Mouse (Mus musculus) kidney, postnatal 0 days (tissue): ENCODE measurements around the gene Hist1h1b. TPM values are rescaled to one million over a fixed set of nuclear protein-coding genes. Genes with fewer than 3 reads are reported as not detected.
"Not testable (repeated sequence)": the region's sequence is repeated elsewhere in the genome, so short reads cannot be mapped to it uniquely, and the experiment has no call there.

Experiments used
- ATAC-seq: fragments of 200-750 bp; cut with Nextera tagmentation; replicated peaks from 2 replicates; pipeline ENCODE4 v1.8.0; 2017; ENCODE audit warnings: low read depth, moderate number of reproducible peaks, moderate TSS enrichment, moderate library complexity; ENCODE audit not compliant: low FRiP score
- DNase-seq: peaks from one replicate; pipeline ENCODE4 v3.0.0-alpha.2; 2016; ENCODE audit warnings: low spot score
- H3K27ac ChIP-seq: fragments of 300-500 bp; sonication (generic); 2 replicates; pipeline ENCODE4 v1.5.1; 2014; ENCODE audit warnings: mild to moderate bottlenecking
- H3K27me3 ChIP-seq: fragments of 300-500 bp; sonication (generic); 2 replicates; pipeline ENCODE4 v1.6.1; 2014; ENCODE audit warnings: low read length, mixed read lengths; ENCODE audit not compliant: insufficient read depth
- H3K36me3 ChIP-seq: fragments of 300-500 bp; sonication (generic); 2 replicates; pipeline ENCODE4 v1.6.1; 2014; ENCODE audit warnings: low read length, mixed read lengths; ENCODE audit not compliant: insufficient read depth
- H3K4me1 ChIP-seq: fragments of 300-500 bp; sonication (generic); replicated peaks from 2 replicates; pipeline ENCODE4 v1.6.1; 2014; ENCODE audit warnings: antibody characterized with exemption, low read length, mixed read lengths; ENCODE audit not compliant: insufficient read depth
- H3K4me2 ChIP-seq: fragments of 300-500 bp; sonication (generic); 2 replicates; pipeline ENCODE4 v1.6.1; 2014; ENCODE audit warnings: mild to moderate bottlenecking, low read length, moderate library complexity, mixed read lengths
- H3K4me3 ChIP-seq: fragments of 300-500 bp; sonication (generic); replicated peaks from 2 replicates; pipeline ENCODE4 v1.5.1; 2014; ENCODE audit warnings: low read depth, low read length
- H3K9ac ChIP-seq: fragments of 300-500 bp; sonication (generic); 2 replicates; pipeline ENCODE4 v1.6.1; 2014; ENCODE audit warnings: low read depth, low read length
- H3K9me3 ChIP-seq: fragments of 300-500 bp; sonication (generic); replicated peaks from 2 replicates; pipeline ENCODE4 v1.6.1; 2016; ENCODE audit warnings: low read length, inconsistent platforms, mixed read lengths
- CTCF ChIP-seq: IDR thresholded peaks from 2 replicates; pipeline ENCODE4 v1.5.1; 2016; ENCODE audit warnings: antibody characterized with exemption, low read depth, mild to moderate bottlenecking, moderate library complexity
- WGBS: fragments of 180-500 bp; shearing (Covaris S2); extraction: QIAGEN DNeasy Blood & Tissue Kit; methylation state at CpG from one replicate; pipeline ENCODE4 v1.1.7; 2014; 5-methylcytosine and 5-hydroxymethylcytosine counted together
- polyA plus RNA-seq: library from polyadenylated mRNA; unstranded; fragments of >200 nt; fragmentation: Nextera tagmentation; extraction: Ambion mirVana; gene quantifications from 2 replicates; pipeline ENCODE4 v1.2.1, GENCODE M21; 2015

The Hist1h1b gene
- polyA plus RNA-seq, 1 experiment from 2014 or later = 13.8 TPM

DNA sequence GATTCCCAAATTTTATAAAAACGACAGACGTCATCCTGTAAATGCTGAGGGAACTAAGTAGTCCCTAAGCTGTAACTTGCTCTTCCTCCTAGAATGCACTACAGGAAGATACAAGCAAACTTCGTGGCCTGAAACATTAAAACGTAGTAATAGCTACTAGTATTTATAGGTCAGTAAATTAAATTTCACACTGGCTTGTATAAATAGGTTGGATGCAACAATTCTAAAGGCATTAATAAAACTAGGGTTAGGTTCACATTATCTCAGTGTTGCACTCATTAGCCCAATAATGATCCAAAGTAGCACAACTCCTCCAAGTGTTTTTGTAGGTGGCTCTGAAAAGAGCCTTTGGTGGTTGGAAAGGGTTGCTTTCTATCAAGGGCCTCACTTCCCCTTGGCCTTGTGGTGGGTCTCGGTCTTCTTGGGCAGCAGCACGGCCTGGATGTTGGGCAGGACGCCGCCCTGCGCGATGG lies 27.3 kb downstream of the Hist1h1b start:
- peak overlapping the region; percentile 44 for H3K4me3 ChIP-seq
- TF ChIP-seq CTCF = no peak
- H3K36me3 ChIP-seq = no peaks in the 10 kb centered on the region
- peak overlapping the region; percentile 65 for H3K4me2 ChIP-seq
- peak; percentile 29 for DNase-seq
- ATAC-seq = no peak
- H3K9ac ChIP-seq = peak overlapping the region; percentile 46; the same call in 1 of the 2 replicates
- no peaks in the 10 kb centered on the region for H3K27me3 ChIP-seq
- no peaks in the 10 kb centered on the region for H3K9me3 ChIP-seq
- 2% methylated on average over 10 of the region's 10 CpGs for WGBS
- no peaks in the 10 kb centered on the region for H3K4me1 ChIP-seq
- H3K27ac ChIP-seq = peak overlapping the region; percentile 92

- Histone ChIP-seq H3K4me1 (no peaks in the 10 kb centered on the region), H3K27me3 (no peaks in the 10 kb centered on the region), H3K4me3 (no peak overlapping the region), H3K4me2 (0 out of 2 replicates have a peak overlapping the region, but pooled peaks have one; percentile 16), H3K9me3 (no peaks in the 10 kb centered on the region), H3K9ac (no peak overlapping the region), H3K36me3 (no peaks in the 10 kb centered on the region), H3K27ac (no peak overlapping the region)
- no peak for ATAC-seq
- peak; percentile 47 for DNase-seq
- TF ChIP-seq CTCF = no peak
- WGBS = 22% methylated on average over 3 of the region's 3 CpGs
These were observed 28.1 kb downstream of the Hist1h1b start for GRCm38 (mm10) chr13:21752356-21752755.

- H3K27me3 ChIP-seq = no peaks in the 10 kb centered on the region
- no peaks in the 10 kb centered on the region for H3K4me1 ChIP-seq
- 0 out of 2 replicates have a peak overlapping the region, but pooled peaks have one; percentile 16 for H3K4me2 ChIP-seq
- no peaks in the 10 kb centered on the region for H3K9me3 ChIP-seq
- H3K4me3 ChIP-seq = no peak overlapping the region
- DNase-seq (no peak), ATAC-seq (no peak)
- WGBS = 78% methylated on average over 3 of the region's 3 CpGs
- no peaks in the 10 kb centered on the region for H3K36me3 ChIP-seq
- no peak overlapping the region for H3K27ac ChIP-seq
- H3K9ac ChIP-seq = no peak overlapping the region
- no peak for TF ChIP-seq CTCF
These were observed 28.6 kb downstream of the Hist1h1b start for GRCm38 (mm10) chr13:21751827-21752226.

GRCm38 (mm10) chr13:21751417-21751816 lies 29.0 kb downstream of the Hist1h1b start:
- Histone ChIP-seq H3K27me3 (no peaks in the 10 kb centered on the region), H3K36me3 (no peaks in the 10 kb centered on the region), H3K4me1 (no peaks in the 10 kb centered on the region), H3K9ac (no peak overlapping the region), H3K4me3 (no peak overlapping the region), H3K9me3 (no peaks in the 10 kb centered on the region), H3K27ac (no peak overlapping the region), H3K4me2 (no peak overlapping the region)
- TF ChIP-seq CTCF = no peak
- ATAC-seq (no peak), DNase-seq (no peak)

DNA sequence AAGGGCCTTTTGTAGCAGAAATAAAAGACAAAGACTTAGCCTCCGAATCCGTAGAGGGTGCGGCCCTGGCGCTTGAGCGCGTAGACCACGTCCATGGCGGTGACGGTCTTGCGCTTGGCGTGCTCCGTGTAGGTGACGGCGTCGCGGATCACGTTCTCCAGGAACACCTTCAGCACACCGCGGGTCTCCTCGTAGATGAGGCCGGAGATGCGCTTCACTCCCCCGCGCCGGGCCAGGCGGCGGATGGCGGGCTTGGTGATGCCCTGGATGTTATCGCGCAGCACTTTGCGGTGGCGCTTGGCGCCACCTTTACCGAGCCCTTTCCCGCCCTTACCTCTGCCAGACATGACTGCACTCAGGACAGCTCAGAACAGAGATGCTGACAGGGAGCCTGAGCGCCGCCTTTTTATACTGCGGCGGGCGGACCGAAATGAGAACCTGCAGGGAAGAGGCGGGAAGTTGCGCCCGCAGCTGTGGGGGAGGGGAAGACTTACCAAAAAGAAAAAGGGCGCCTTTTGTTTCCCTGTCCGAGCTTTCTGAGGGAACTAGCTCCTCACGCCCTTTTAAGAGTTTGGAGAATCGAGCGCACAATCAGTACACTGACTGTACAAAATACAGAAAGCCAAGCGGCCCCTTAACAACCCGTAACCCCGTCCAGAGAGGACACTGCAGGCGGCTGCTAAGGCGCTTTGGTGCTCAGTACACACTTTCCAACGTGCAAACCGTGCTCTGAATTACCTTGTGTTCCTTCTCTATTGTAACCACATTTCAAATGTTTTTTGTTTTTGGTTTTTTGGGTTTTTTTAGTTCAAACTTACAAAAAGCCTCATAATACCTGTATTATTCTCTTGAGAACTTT lies 30.0 kb downstream of the Hist1h1b start, which contains the start of gene Hist1h4k:
Hist1h4k (minus strand) TSS at position 347 of the 859 bp plus-strand sequence.
- WGBS = under 1% methylated on average over 43 of the region's 56 CpGs
- DNase-seq (peak; percentile 90), ATAC-seq (peak; percentile 70)
- not testable (repeated sequence) for H3K9me3 ChIP-seq, H3K36me3 ChIP-seq, H3K27me3 ChIP-seq, H3K4me1 ChIP-seq
- Histone ChIP-seq H3K27ac (peak within 1 kb of the TSS; percentile 86), H3K9ac (peak within 1 kb of the TSS; percentile 43), H3K4me3 (peak within 1 kb of the TSS; percentile 35), H3K4me2 (peak within 1 kb of the TSS; percentile 51)

- Histone ChIP-seq H3K9me3 (no peaks in the 10 kb centered on the region), H3K9ac (peak overlapping the region; percentile 43), H3K4me2 (peak overlapping the region; percentile 51), H3K27me3 (no peaks in the 10 kb centered on the region), H3K4me1 (no peaks in the 10 kb centered on the region), H3K36me3 (no peaks in the 10 kb centered on the region), H3K27ac (peak overlapping the region; percentile 86; the same call in 1 of the 2 replicates), H3K4me3 (peak overlapping the region; percentile 35)
- 5% methylated on average over 5 of the region's 5 CpGs for WGBS
- no peak for TF ChIP-seq CTCF
- DNase-seq (peak; percentile 38), ATAC-seq (no peak)
These were observed 30.9 kb downstream of the Hist1h1b start for GRCm38 (mm10) chr13:21749387-21750158.
